Mouse (Mus musculus): Measurements from ENCODE around the gene Arpc1b.

DNA sequence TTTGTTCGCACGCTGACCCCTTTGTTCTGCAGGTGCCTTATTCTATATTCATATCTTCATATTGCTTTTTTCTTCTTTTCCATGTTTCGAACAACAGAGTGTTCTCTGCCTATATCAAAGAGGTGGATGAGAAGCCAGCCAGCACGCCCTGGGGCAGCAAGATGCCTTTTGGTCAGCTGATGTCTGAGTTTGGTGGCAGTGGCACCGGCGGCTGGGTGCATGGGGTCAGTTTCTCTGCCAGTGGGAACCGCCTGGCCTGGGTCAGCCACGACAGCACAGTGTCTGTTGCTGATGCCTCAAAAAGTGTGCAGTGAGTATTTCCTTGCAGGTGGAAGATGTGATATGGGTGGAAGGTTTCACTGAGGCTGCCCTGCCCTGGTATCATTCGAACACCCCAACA is 13.1 kb upstream of the Arpc1b start:
- TF ChIP-seq CTCF (IDR thresholded peaks at IDR 0.05; ENCODE audit: insufficient read depth, low read depth, low read length) (no peak), POLR2A (IDR thresholded peaks at IDR 0.05; ENCODE audit: insufficient read depth, low read depth, low read length) (no peak)
